Mouse (Mus musculus) skeletal muscle tissue, postnatal 0 days (tissue): Measurements from ENCODE around the gene Calca. TPM values are rescaled to one million over a fixed set of nuclear protein-coding genes. Genes with fewer than 3 reads are reported as not detected.

Experiments used
- polyA plus RNA-seq: library from polyadenylated mRNA; unstranded; fragments of >200 nt; fragmentation: Nextera tagmentation; extraction: Ambion mirVana; gene quantifications from 2 replicates; pipeline ENCODE4 v1.2.1, GENCODE M21; 2015

The Calca gene
- 5.1 and 7.4 TPM in 2 replicates for polyA plus RNA-seq

DNA sequence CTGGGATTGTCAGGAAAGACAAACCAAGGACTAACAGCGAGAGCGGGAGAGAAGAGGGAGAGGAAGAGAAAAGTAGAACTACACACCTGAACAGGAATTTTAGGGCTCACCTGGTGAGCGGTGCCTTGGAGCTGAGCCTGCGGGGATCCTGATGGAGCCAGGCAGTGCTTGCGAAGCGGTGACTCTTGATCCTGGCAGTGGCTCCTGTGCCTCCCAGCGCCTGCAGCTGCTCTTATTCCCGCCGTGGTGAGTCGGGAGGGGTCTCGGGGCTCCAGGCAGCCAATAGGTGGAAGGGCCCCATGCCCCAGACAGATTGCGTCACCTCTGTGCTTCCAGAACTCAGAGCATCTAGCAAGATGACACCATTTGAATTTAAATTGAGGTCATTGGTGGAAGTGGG is at the start of gene Calca:
Gene Calca, minus strand, starts transcription at position 256 of the 400 bp plus-strand sequence.

Other genes starting within 250 kb of the Calca start
- gene Pde3b, start 221.1 kb downstream of the Calca start, polyA plus RNA-seq, result 1.6 and 4.2 TPM in 2 replicates
- 0.81 and 1.00 TPM in 2 replicates for gene Cyp2r1, start 73.4 kb downstream of the Calca start, polyA plus RNA-seq
- gene Calcb, start 82.3 kb upstream of the Calca start, polyA plus RNA-seq, result not detected in 2 replicates
- gene Insc, start 107.3 kb upstream of the Calca start, polyA plus RNA-seq, result 3.0 and 5.3 TPM in 2 replicates